Mouse (Mus musculus) olfactory bulb, adult 2 months (tissue): ENCODE data around the gene AC124502.3. TPM values are rescaled to one million over a fixed set of nuclear protein-coding genes. Genes with fewer than 3 reads are reported as not detected.

Source experiments
- H3K27ac ChIP-seq: fragments of 200-500 bp; 2 replicates; pipeline ENCODE4 v1.5.1; 2012; ENCODE audit warnings: low read depth, low read length; ENCODE audit not compliant: insufficient read depth
- H3K4me1 ChIP-seq: fragments of 200-500 bp; 2 replicates; pipeline ENCODE4 v1.6.1; 2012; ENCODE audit warnings: low read length; ENCODE audit not compliant: control insufficient read depth, insufficient read depth
- H3K4me3 ChIP-seq: fragments of 200-500 bp; 2 replicates; pipeline ENCODE4 v1.5.1; 2012; ENCODE audit warnings: mild to moderate bottlenecking, low read depth, low read length, moderate library complexity; ENCODE audit not compliant: insufficient read depth
- CTCF ChIP-seq: fragments of 200-500 bp; IDR thresholded peaks from 2 replicates; pipeline ENCODE4 v1.5.1; 2012; ENCODE audit warnings: low read depth, mild to moderate bottlenecking, low read length, moderate library complexity; ENCODE audit not compliant: insufficient read depth
- POLR2A ChIP-seq: fragments of 200-500 bp; IDR thresholded peaks from 2 replicates; pipeline ENCODE4 v1.6.1; 2012; ENCODE audit warnings: mild to moderate bottlenecking, low read depth, low read length, moderate library complexity; ENCODE audit not compliant: insufficient read depth
- WGBS: fragments of 180-500 bp; shearing (Covaris S2); methylation state at CpG from one replicate; pipeline ENCODE4 v1.1.7; 2018; 5-methylcytosine and 5-hydroxymethylcytosine counted together
- polyA plus RNA-seq: library from polyadenylated mRNA; stranded (reverse); fragments of >200 nt; gene quantifications from 2 replicates; pipeline ENCODE4 v1.2.4, GENCODE M21; 2012; ENCODE audit warnings: low replicate concordance; ENCODE audit not compliant: missing spikeins, insufficient read depth, insufficient read length

The AC124502.3 gene
- polyA plus RNA-seq, result not detected in 2 replicates

DNA sequence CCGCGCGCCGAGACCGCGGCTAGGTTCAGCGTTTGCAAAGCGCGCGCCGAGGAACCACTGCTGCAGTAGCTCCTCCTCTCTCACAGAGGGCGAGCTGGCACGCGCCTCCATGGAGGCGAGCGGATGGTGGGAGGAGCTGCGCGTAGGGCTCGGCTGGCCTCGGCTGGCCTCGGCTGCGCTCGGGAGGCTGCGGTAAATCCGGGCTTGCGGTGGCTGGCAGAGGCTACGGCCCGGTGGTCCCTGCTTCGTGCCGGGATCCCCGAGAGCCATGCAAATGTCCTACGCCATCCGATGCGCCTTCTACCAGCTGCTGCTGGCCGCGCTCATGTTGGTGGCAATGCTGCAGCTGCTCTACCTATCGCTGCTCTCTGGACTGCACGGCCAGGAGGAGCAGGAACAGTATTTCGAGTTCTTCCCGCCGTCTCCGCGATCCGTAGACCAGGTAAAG lies at the start of gene AC124502.3, which contains the start of gene B4gat1:
Gene AC124502.3, plus strand, starts transcription at position 183 of the 448 bp plus-strand sequence.
Gene B4gat1, plus strand, starts transcription at position 118 of the 448 bp plus-strand sequence.
- under 1% methylated on average over 44 of the region's 44 CpGs for WGBS
- Histone ChIP-seq H3K4me1 (peaks cover 10% of the 10 kb centered on the region), H3K27ac (peak within 1 kb of the TSS; percentile 59), H3K4me3 (peak within 1 kb of the TSS; percentile 59)
- TF ChIP-seq CTCF (no peak; the same call in 1 of the 2 replicates), POLR2A (peak; percentile 72)

DNA sequence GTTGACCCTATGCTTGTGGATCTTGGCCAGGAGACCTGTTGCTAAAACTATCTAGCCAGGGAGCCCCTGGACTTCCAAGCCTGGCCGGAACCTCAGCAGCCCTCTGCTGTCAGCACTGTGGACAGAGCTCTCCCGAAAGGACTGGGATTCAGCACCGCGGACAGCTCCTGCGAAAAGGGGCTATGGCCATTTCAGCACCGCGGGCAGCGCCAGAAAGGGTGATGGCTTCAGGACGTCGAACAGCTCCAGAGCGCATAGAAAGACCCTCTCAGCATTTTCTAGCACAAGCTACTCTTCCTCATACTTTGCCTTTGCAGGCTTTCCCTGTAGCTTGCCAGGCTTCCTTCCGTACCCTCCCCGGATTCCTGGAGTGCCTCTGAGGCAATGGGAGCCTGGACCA lies 49.7 kb upstream of the AC124502.3 start:
- WGBS, result 1% methylated on average over 13 of the region's 13 CpGs
- peak overlapping the region; percentile 81 for H3K4me3 ChIP-seq
- H3K27ac ChIP-seq, result peak overlapping the region; percentile 94
- TF ChIP-seq CTCF (no peak), POLR2A (no peak)
- H3K4me1 ChIP-seq, result peaks cover 52% of the 10 kb centered on the region

DNA sequence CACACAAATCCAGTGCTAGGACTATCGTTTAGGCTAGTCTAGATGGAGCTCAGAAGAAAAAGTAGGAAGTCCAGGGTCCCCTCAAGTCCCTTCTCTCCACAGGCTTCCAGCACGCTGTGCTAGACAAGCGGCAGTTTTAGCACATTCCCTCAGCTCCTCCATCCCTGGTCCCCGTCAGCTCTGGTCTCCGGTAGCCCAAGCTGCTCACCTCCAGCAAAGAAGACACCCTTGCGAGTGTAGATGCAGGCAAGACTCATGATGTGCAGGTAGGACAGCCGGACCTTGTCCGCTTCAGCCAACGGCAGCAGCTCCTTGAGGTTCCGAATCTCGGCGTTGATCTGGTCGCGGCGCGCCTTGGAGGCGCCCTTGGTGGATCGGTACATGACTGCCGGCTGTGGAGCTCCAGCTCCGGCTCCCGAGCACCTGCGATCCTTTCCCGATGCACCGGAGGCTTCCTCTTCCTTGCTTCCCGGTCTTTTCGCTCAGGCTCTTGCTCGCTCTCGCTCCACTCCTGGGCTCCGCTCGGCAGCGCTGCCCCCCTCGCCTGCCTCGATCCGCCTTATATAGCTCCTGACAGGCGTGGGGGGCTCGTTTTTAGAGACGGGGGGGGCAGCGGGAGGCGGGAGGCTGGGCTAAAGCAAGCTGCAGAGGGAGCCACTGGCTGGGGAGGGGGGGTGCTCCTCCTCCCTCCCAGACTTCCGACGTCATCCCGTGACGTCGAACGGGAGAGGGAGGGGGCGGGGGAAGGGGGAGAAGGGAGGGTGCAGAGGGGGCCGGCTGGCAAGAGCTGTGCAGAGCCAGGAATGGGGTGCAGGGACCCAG lies 49.0 kb upstream of the AC124502.3 start:
- H3K4me3 ChIP-seq, result peak overlapping the region; percentile 81
- H3K27ac ChIP-seq, result peak overlapping the region; percentile 95
- peak; percentile 100 for TF ChIP-seq POLR2A
- no peak for TF ChIP-seq CTCF
- H3K4me1 ChIP-seq, result peaks cover 49% of the 10 kb centered on the region
- WGBS, result 4% methylated on average over 47 of the region's 47 CpGs

DNA sequence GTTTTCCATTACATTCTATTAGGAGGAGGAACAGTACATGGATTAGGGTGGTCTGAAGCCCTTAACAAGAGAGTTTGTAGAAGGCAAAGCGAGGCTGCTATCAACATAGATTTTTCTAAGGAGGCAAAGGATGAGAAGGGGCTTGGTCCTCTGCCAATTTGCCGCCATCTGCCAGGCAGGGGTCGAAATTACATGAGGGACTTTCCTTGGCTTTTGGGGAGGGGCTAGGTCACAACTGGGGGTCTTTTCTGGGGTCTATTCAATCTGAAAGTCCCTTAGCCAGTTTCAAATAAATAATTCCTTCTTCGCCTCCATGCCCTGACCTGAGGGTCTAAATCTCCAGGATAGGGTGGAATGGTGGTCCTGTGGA lies 48.5 kb upstream of the AC124502.3 start, which contains the start of gene Npas4:
Gene Npas4, minus strand, starts transcription at position 61 of the 370 bp plus-strand sequence.
- no peak for TF ChIP-seq POLR2A
- Histone ChIP-seq H3K4me1 (peaks cover 53% of the 10 kb centered on the region), H3K4me3 (peak within 1 kb of the TSS; percentile 81), H3K27ac (peak within 1 kb of the TSS; percentile 95)
- WGBS, result 15% methylated on average over 4 of the region's 4 CpGs

DNA sequence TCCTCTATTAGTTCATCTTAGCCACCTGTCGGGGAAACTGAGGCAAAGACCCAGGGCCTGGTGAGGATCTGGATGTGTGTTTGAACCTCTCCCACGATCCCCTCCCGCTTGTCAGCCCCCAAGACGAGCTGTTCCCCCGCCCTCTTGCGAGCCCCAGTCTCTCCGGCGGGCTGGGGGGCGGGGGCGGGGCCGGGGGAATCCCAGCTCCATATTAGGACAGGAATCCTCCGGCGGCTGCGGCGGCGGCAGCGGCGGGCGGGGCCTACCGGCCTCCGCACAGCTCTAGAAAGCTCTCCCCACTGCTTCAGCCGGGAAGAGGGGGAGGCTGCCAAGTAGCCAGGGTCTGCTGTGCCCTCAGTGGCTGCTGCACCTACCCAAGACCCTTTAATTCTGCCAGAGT lies 48.0 kb upstream of the AC124502.3 start:
- Histone ChIP-seq H3K4me3 (peak overlapping the region; percentile 35; the same call in 1 of the 2 replicates), H3K27ac (peak overlapping the region; percentile 95), H3K4me1 (peaks cover 51% of the 10 kb centered on the region)
- WGBS, result 1% methylated on average over 20 of the region's 22 CpGs
- TF ChIP-seq CTCF, result no peak
- no peak for TF ChIP-seq POLR2A

DNA sequence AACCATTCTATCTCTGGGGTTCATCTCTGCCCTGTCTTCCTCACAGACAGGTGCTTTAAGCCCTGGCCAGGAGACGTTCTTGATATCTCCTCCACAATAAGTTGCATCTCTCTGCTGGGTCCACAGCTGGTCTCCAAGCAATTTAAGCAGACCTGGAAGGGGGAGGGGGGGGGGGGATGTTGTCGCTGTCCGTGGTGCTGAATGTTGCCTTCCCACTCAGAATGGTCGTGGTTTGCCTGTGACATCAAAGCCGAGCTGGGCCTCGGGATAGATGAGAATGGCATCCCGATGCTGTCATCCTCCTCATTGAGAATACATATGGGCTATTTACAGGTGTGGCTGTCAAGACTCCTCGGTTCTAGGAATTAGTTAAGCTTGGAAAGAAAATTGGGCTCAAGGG lies 46.3 kb upstream of the AC124502.3 start:
- TF ChIP-seq CTCF, result no peak
- no peak for TF ChIP-seq POLR2A
- Histone ChIP-seq H3K4me1 (peaks cover 49% of the 10 kb centered on the region), H3K27ac (peak overlapping the region; percentile 97), H3K4me3 (no peak overlapping the region)
- WGBS, result 8% methylated on average over 8 of the region's 8 CpGs

DNA sequence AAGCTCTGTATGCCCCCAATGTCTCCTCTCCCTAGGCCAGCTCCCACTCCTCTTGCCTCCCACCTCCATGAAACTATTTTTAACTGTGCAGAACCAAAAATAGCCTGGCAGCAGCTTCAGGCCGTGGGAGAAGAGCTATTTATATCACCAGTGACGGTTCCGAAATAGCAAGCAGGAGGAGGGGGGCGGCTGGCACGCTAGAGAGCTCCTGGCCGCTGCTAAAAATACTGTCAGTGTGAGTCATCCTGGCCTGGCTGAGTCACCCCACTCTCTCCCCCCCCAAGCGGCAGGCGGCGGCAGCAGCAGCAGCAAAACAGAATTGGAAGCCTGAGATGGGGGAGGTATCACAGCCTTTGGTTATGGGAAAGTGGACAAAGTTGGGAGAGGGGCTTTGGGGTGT lies 45.8 kb upstream of the AC124502.3 start:
- H3K27ac ChIP-seq, result peak overlapping the region; percentile 100
- WGBS, result 2% methylated on average over 9 of the region's 9 CpGs
- H3K4me3 ChIP-seq, result peak overlapping the region; percentile 22
- TF ChIP-seq POLR2A (no peak), CTCF (no peak)
- peaks cover 49% of the 10 kb centered on the region for H3K4me1 ChIP-seq

DNA sequence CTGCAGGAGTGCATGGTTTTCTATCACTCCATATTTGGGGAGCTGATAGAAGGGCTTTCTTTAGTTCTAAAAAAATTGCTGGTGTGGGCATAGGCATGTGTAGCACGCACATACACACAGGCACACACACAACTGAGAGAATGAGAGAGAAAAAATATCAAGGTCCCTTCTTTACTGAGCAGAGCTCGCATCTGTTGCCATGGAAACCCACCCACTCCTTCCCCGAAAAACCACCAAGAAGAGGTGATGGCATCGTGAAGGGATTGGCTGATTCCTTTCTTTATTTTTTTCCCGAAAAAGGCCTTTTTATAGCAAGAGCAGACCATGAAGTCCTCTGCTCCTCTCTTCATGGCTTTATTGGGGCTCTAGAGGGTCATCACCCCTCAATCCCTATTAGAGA lies 44.6 kb upstream of the AC124502.3 start:
- peaks cover 50% of the 10 kb centered on the region for H3K4me1 ChIP-seq
- TF ChIP-seq POLR2A (no peak), CTCF (no peak)
- H3K4me3 ChIP-seq, result no peak overlapping the region
- H3K27ac ChIP-seq, result peak overlapping the region; percentile 100
- WGBS, result 18% methylated on average over 5 of the region's 5 CpGs

DNA sequence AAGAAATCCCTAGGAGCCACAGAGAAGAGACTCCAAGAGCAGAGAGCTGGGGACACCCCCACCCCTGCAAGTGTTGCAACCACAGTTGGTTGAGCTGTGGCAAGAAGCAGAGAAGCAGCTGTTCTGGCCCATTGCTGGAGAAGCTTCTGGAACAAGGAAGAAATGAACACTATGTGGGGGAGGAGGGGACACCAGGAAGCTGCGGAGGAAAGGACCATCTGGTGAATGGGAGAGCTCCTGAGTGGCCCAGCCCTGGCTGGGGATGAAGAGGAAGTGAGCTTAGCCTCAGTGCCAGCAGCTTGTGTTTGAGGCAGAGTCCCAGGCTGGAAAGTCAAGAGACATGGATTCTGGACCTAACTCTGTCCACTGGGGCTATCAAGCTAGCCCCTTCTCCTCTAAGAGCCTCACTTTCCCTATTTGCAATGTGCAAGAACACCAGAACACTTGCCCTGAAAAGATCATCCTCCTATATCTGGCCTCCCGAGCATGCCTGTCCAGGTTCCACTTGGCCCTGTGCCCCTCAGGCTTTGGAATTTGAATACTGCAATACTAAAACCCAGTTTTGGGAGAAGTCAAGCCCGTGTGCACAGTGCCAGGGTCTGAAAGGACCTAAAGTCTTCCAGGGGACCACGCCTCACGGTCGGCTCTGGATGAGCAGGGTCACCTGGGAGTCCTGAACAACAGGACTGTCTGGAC lies 39.1 kb upstream of the AC124502.3 start:
- peaks cover 53% of the 10 kb centered on the region for H3K4me1 ChIP-seq
- H3K4me3 ChIP-seq, result peak overlapping the region; percentile 9
- peak overlapping the region; percentile 94; the same call in 1 of the 2 replicates for H3K27ac ChIP-seq
- TF ChIP-seq POLR2A (no peak), CTCF (no peak)
- 66% methylated on average over 6 of the region's 6 CpGs for WGBS
